Mouse (Mus musculus) CD4-positive, CD25-positive, alpha-beta regulatory T cell, adult 4 months (primary cell): ENCODE measurements around the gene Prokr2. TPM values are rescaled to one million over a fixed set of nuclear protein-coding genes. Genes with fewer than 3 reads are reported as not detected.

ENCODE experiments used
- polyA plus RNA-seq, 2 experiments: library from polyadenylated mRNA; unstranded; fragments of 100-300 nt; shearing (Covaris generic); gene quantifications; one replicate each; pipeline ENCODE4 v1.2.1; 2017

Prokr2 gene
- polyA plus RNA-seq, 2 experiments from 2014 or later = not detected

Other genes with a start within 250 kb of the Prokr2 start
- 10 to 100 TPM; 14.0 to 16.4 TPM for gene Slc23a2, start 240.3 kb downstream of the Prokr2 start, polyA plus RNA-seq
- gene Tmem230, start 137.6 kb downstream of the Prokr2 start, polyA plus RNA-seq = 10 to 100 TPM; 30.1 to 39.8 TPM
- gene Pcna, start 132.1 kb downstream of the Prokr2 start, polyA plus RNA-seq = 100 to 1,000 TPM; 137 to 146 TPM
- 10 to 100 TPM; 19.5 to 25.8 TPM for gene Cds2, start 122.3 kb downstream of the Prokr2 start, polyA plus RNA-seq
- gene Gpcpd1, start 202.3 kb upstream of the Prokr2 start, polyA plus RNA-seq = 10 to 100 TPM; 46.5 to 51.5 TPM